Comparison of ENCODE assay signal across 15 mouse cellular contexts in the genomic region with DNA sequence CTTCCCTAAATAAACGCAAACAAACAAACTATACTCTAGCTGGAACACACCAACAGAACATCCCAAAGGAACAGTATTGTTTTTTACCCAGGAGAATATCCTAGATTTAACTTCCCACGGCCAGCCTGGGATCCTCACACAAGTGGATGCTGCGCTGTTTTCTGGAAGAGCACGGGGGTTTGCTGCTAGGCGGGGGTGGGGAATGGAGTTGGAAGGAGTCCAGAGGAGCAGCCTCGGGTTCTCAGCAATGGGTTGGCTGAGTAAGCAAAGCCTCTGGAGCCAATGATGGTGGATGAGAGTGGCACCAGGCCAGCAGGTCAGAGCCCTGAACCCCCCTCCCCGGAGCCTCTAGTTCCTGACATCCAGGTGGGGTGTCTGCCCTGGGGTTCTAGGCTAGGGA.
DNase-seq lines count a peak whose midpoint lies in the region; ATAC-seq and TF ChIP-seq lines count a peak whose summit lies in the region.
"Had no signal": no experiment of that assay in that cellular context is flagged by ENCODE, and none has a peak within 500 bp of the region (broad histone marks: within the 10 kb centered on the region; RNA-seq: fewer than 3 reads in every experiment).

No protein-coding gene starts in this region.

- H3K27me3 ChIP-seq in forebrain, embryonic 10.5 days (ENCODE audit: poor library complexity, severe bottlenecking): no peaks in the 10 kb centered on the region
- no peaks in the 10 kb centered on the region for H3K27me3 ChIP-seq in forebrain, embryonic 15.5 days
- H3K27me3 ChIP-seq: CH12.LX; forebrain, embryonic 13.5 days; heart, embryonic 12.5 days; neural tube, embryonic 12.5 days had no signal

- H3K36me3 ChIP-seq in forebrain, embryonic 10.5 days (replicated peaks): no peaks in the 10 kb centered on the region
- H3K36me3 ChIP-seq in forebrain, embryonic 15.5 days: no peaks in the 10 kb centered on the region
- H3K36me3 ChIP-seq: heart, embryonic 12.5 days; neural tube, embryonic 12.5 days had no signal

- no peak overlapping the region for H3K9ac ChIP-seq in forebrain, embryonic 15.5 days (replicated peaks)
- H3K9ac ChIP-seq: forebrain, embryonic 13.5 days; heart, embryonic 12.5 days; neural tube, embryonic 12.5 days had no signal

- TF ChIP-seq POLR2A in brain, embryonic 14.5 days (IDR thresholded peaks at IDR 0.05; ENCODE audit: borderline replicate concordance, extremely low read depth, insufficient read depth, insufficient read length, poor library complexity, severe bottlenecking): no peak

- no peak for ATAC-seq in forebrain, embryonic 15.5 days (replicated peaks)
- ATAC-seq: forebrain, embryonic 13.5 days; inflammation-experienced regulatory T-cells, adult 6 months had no signal

- peaks cover 8% of the 10 kb centered on the region; the same call in 1 of the 2 replicates for H3K9me3 ChIP-seq in forebrain, embryonic 10.5 days
- no peaks in the 10 kb centered on the region for H3K9me3 ChIP-seq in forebrain, embryonic 15.5 days
- H3K9me3 ChIP-seq: forebrain, embryonic 13.5 days; neural tube, embryonic 12.5 days had no signal

- H3K4me2 ChIP-seq in forebrain, embryonic 15.5 days (replicated peaks): no peak overlapping the region
- H3K4me2 ChIP-seq: forebrain, embryonic 13.5 days; heart, embryonic 12.5 days; neural tube, embryonic 12.5 days had no signal

- no peak for DNase-seq in forebrain, embryonic 10.5 days (ENCODE audit: extremely low spot score, low spot score)
- peak; percentile 49 to 60 for DNase-seq in layer of hippocampus, adult 2 months (ENCODE audit: low spot score in 2 of 2)
- no peak for DNase-seq in layer of hippocampus, adult 9-10 months (ENCODE audit: low spot score)
- peak; percentile 65 for DNase-seq in brain, embryonic 14.5 days (ENCODE audit: low read depth)
- peak; percentile 42 to 60 for DNase-seq in right cerebral cortex, adult 2 months (ENCODE audit: low spot score in 2 of 2)
- DNase-seq in cerebellum, adult 8-10 months: no peak
- DNase-seq in gastrocnemius, postnatal 10 days: no peak
- DNase-seq: adrenal gland, postnatal 25 days; thymus, postnatal 36 days had no signal

- peaks cover 22% of the 10 kb centered on the region for H3K4me1 ChIP-seq in forebrain, embryonic 10.5 days
- H3K4me1 ChIP-seq in forebrain, embryonic 15.5 days: peaks cover 14% of the 10 kb centered on the region

- WGBS in forebrain, embryonic 10.5 days: 83% methylated on average over 7 of the region's 7 CpGs
- WGBS in forebrain, embryonic 15.5 days: 45% methylated on average over 7 of the region's 7 CpGs

- TF ChIP-seq CTCF in layer of hippocampus, adult 2 months (conservative IDR thresholded peaks at IDR 0.05): no peak
- no peak for TF ChIP-seq CTCF in brain, embryonic 14.5 days (IDR thresholded peaks at IDR 0.05; ENCODE audit: borderline replicate concordance, extremely low read depth, insufficient read depth, insufficient read length)

- no peak overlapping the region for H3K4me3 ChIP-seq in forebrain, embryonic 10.5 days
- H3K4me3 ChIP-seq in forebrain, embryonic 15.5 days: no peak overlapping the region
- no peak overlapping the region for H3K4me3 ChIP-seq in layer of hippocampus, adult 2 months
- H3K4me3 ChIP-seq: forebrain, embryonic 13.5 days; heart, embryonic 12.5 days; neural tube, embryonic 12.5 days had no signal

- H3K27ac ChIP-seq in forebrain, embryonic 10.5 days: 0 out of 2 replicates have a peak overlapping the region, but pooled peaks have one; percentile 22
- H3K27ac ChIP-seq in forebrain, embryonic 15.5 days (replicated peaks): no peak overlapping the region
- H3K27ac ChIP-seq in layer of hippocampus, adult 2 months: peak overlapping the region; percentile 36; the same call in 1 of the 2 replicates
- H3K27ac ChIP-seq: forebrain, embryonic 13.5 days; neural tube, embryonic 12.5 days had no signal

Comparison
In these comparisons a context has a peak if more than half of its experiments do, and no peak if none do; other contexts are left out.
1. DNase-seq: peak in layer of hippocampus, adult 2 months (2 of 2), brain, embryonic 14.5 days (single experiment) and right cerebral cortex, adult 2 months (2 of 2); none in forebrain, embryonic 10.5 days (single experiment), layer of hippocampus, adult 9-10 months (single experiment), cerebellum, adult 8-10 months (single experiment) and gastrocnemius, postnatal 10 days (single experiment).